Mouse (Mus musculus) embryonic facial prominence, embryonic 11.5 days (tissue): ENCODE measurements around the gene Osbpl8. TPM values are rescaled to one million over a fixed set of nuclear protein-coding genes. Genes with fewer than 3 reads are reported as not detected.

Source experiments
- ATAC-seq: fragments of 200-750 bp; cut with Nextera tagmentation; replicated peaks from 2 replicates; pipeline ENCODE4 v1.8.0; 2017; ENCODE audit warnings: low read depth; ENCODE audit not compliant: insufficient number of reproducible peaks, low FRiP score, low TSS enrichment
- DNase-seq: peaks from one replicate; pipeline ENCODE4 v3.0.0-alpha.2; 2015; ENCODE audit warnings: low spot score
- H3K27ac ChIP-seq: fragments of 300-500 bp; sonication (generic); replicated peaks from 2 replicates; pipeline ENCODE4 v1.5.1; 2014; ENCODE audit warnings: mild to moderate bottlenecking, low read depth, low read length, control low read depth
- H3K27me3 ChIP-seq: fragments of 300-500 bp; sonication (generic); 2 replicates; pipeline ENCODE4 v1.6.1; 2014; ENCODE audit warnings: mild to moderate bottlenecking, low read length, moderate library complexity, mixed read lengths; ENCODE audit not compliant: control insufficient read depth, insufficient read depth
- H3K36me3 ChIP-seq: fragments of 300-500 bp; sonication (generic); replicated peaks from 2 replicates; pipeline ENCODE4 v1.6.1; 2014; ENCODE audit warnings: low read depth, mild to moderate bottlenecking, low read length, moderate library complexity, mixed read lengths; ENCODE audit not compliant: control insufficient read depth, insufficient read depth
- H3K4me1 ChIP-seq: fragments of 300-500 bp; sonication (generic); 2 replicates; pipeline ENCODE4 v1.6.1; 2014; ENCODE audit warnings: low read length, mixed read lengths; ENCODE audit not compliant: control insufficient read depth, insufficient read depth
- H3K4me2 ChIP-seq: fragments of 300-500 bp; sonication (generic); 2 replicates; pipeline ENCODE4 v1.6.1; 2014; ENCODE audit warnings: low read depth, mild to moderate bottlenecking, control low read depth, low read length, moderate library complexity
- H3K4me3 ChIP-seq: fragments of 300-500 bp; sonication (generic); 2 replicates; pipeline ENCODE4 v1.5.1; 2014; ENCODE audit warnings: low read depth, low read length, control low read depth
- H3K9ac ChIP-seq: fragments of 300-500 bp; sonication (generic); replicated peaks from 2 replicates; pipeline ENCODE4 v1.6.1; 2014; ENCODE audit warnings: mild to moderate bottlenecking, control low read depth, low read length
- H3K9me3 ChIP-seq: fragments of 300-500 bp; sonication (generic); replicated peaks from 2 replicates; pipeline ENCODE4 v1.6.1; 2016; ENCODE audit warnings: mild to moderate bottlenecking, low read length, inconsistent platforms, mixed read lengths; ENCODE audit not compliant: control insufficient read depth
- WGBS: fragments of 180-500 bp; shearing (Covaris S2); extraction: QIAGEN DNeasy Blood & Tissue Kit; methylation state at CpG from one replicate; pipeline ENCODE4 v1.1.7; 2014; 5-methylcytosine and 5-hydroxymethylcytosine counted together
- polyA plus RNA-seq: library from polyadenylated mRNA; unstranded; fragments of >200 nt; fragmentation: Nextera tagmentation; extraction: Ambion mirVana; gene quantifications from 2 replicates; pipeline ENCODE4 v1.2.1, GENCODE M21; 2014

Osbpl8 gene
- polyA plus RNA-seq, 1 experiment from 2014 or later, result 9.7 TPM

DNA sequence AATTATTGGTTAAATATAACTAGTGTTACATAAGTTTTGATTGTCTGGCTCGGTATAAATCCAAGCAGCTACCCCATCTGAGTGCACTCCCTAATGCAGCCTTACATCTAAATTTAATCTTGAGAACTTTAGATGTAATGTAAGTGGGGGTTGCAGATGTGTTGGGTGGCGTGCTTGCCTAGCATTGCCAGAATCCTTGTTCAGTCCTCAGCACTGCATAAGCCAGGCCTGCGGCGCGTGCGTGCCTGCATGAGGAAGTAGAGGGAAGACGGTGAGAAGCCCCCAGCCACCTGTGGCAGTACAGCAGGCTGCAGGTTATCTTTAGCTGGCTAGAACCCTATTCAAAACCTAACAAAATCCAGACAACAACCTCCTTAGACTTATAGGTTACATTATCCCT, 13.5 kb downstream of the Osbpl8 start:
- Histone ChIP-seq H3K9me3 (no peaks in the 10 kb centered on the region), H3K9ac (no peak overlapping the region), H3K4me1 (no peaks in the 10 kb centered on the region), H3K36me3 (no peaks in the 10 kb centered on the region), H3K4me2 (no peak overlapping the region), H3K27ac (no peak overlapping the region), H3K27me3 (no peaks in the 10 kb centered on the region), H3K4me3 (no peak overlapping the region)
- ATAC-seq (no peak), DNase-seq (no peak)
- 92% methylated on average over 7 of the region's 7 CpGs for WGBS

GRCm38 (mm10) chr10:111180633-111181032, 16.1 kb downstream of the Osbpl8 start:
- H3K9ac ChIP-seq, result no peak overlapping the region
- no peak overlapping the region for H3K27ac ChIP-seq
- H3K9me3 ChIP-seq, result no peaks in the 10 kb centered on the region
- H3K4me3 ChIP-seq, result no peak overlapping the region
- H3K4me1 ChIP-seq, result no peaks in the 10 kb centered on the region
- 0 out of 2 replicates have a peak, but pooled peaks have one; percentile 20 for ATAC-seq
- H3K36me3 ChIP-seq, result no peaks in the 10 kb centered on the region
- WGBS, result 41% methylated on average over 3 of the region's 3 CpGs
- H3K27me3 ChIP-seq, result no peaks in the 10 kb centered on the region
- H3K4me2 ChIP-seq, result no peak overlapping the region
- peak; percentile 25 for DNase-seq

DNA sequence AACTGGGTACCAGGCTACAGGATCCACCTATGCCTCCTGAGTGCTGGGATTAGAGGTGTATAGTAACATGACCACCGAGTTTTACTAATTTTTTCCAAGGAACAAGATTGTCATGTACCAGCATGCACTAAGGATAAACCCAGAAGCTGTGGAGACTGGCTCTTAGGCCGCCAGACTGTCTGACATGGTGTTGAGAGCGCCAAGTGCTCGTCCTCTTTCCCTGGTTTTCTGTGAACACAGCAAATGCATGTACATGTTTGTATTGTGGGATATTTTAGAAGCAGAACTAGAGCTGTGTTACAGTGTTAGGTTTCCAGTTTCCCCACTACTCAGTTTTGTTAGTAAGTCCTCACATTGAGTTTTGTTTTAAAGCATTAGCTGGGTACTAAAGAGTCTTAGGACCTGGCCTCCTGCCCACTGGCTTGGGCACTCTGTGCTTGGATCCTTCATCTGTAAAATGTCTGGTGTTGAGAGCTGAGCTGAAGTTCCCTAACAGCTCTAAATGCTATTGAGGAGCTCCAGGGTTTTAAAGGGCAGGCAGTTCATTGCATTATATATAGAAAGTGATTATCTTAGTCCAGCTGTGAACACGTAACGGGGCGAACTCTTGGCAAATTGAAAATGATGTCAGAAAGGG, 19.2 kb downstream of the Osbpl8 start:
- no peaks in the 10 kb centered on the region for H3K9me3 ChIP-seq
- H3K9ac ChIP-seq, result no peak overlapping the region
- no peaks in the 10 kb centered on the region for H3K27me3 ChIP-seq
- H3K36me3 ChIP-seq, result no peaks in the 10 kb centered on the region
- ATAC-seq (no peak), DNase-seq (no peak)
- WGBS, result 78% methylated on average over 7 of the region's 7 CpGs
- no peak overlapping the region for H3K4me3 ChIP-seq
- H3K4me2 ChIP-seq, result no peak overlapping the region
- H3K27ac ChIP-seq, result no peak overlapping the region
- no peaks in the 10 kb centered on the region for H3K4me1 ChIP-seq

DNA sequence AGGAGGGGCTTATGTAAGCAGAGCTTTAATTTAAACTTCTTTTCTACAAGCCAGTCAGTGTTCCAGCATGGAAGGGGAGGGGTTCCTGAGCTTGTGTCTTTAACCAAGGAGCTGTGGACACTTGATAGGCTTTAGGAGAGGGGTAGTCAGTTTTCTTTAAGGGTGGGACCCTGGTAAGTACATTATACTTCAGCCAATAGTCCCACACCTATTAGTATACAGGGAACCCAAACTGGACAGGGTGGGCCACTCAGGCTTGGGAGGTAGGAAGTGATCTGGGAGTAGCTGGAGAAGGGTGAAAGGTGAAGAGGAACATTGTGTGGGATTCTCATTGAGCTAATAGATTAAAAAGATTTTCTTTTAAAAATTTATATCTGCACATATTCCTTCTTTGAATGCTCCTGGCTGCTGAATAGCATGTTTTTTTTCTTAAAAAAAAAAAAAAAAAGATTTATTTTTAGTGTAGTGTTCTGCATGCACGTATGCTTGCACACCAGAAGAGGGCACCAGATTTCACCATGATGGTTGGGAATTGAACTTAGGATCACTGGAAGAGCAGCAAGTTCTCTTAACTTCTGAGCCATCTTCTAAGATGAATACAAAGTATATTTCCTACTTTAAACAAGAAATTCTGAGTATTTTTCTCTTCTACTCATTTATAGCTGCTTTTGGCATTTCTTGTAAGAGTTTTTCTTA, 21.2 kb downstream of the Osbpl8 start:
- Histone ChIP-seq H3K27ac (no peak overlapping the region), H3K9ac (no peak overlapping the region), H3K27me3 (no peaks in the 10 kb centered on the region), H3K4me1 (no peaks in the 10 kb centered on the region), H3K4me3 (no peak overlapping the region), H3K4me2 (no peak overlapping the region), H3K9me3 (no peaks in the 10 kb centered on the region), H3K36me3 (no peaks in the 10 kb centered on the region)
- DNase-seq, result no peak
- no peak for ATAC-seq
- 90% methylated on average over 1 of the region's 1 CpGs for WGBS

DNA sequence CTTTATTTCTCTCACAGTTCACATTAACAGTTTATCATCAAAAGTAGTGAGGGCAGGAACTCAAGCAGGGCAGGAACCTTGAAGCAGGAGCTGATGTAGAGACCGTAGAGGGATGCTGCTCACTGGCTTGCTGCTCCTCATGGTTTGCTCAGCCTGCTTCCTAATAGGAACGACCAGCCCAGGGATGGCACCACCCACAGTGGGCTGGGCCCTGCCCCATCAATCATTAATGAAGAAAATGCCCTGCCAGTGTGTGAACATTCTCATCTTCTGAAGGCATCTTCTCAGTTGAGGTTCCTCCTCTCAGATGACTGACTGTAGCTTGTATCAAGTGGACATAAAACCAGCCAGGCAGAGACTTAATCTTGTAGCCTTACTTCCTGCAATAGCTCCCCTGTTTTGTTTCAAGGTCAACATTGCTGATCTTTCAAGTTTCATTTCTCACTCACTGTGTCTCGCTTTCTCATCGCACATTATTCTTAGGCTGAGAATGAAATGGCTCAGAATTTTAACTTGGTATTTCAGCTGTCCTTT, 24.5 kb downstream of the Osbpl8 start:
- Histone ChIP-seq H3K4me1 (no peaks in the 10 kb centered on the region), H3K36me3 (no peaks in the 10 kb centered on the region), H3K27ac (no peak overlapping the region), H3K9me3 (no peaks in the 10 kb centered on the region), H3K9ac (no peak overlapping the region), H3K27me3 (no peaks in the 10 kb centered on the region), H3K4me2 (no peak overlapping the region), H3K4me3 (no peak overlapping the region)
- WGBS, result 86% methylated on average over 4 of the region's 4 CpGs
- DNase-seq, result no peak
- no peak for ATAC-seq

DNA sequence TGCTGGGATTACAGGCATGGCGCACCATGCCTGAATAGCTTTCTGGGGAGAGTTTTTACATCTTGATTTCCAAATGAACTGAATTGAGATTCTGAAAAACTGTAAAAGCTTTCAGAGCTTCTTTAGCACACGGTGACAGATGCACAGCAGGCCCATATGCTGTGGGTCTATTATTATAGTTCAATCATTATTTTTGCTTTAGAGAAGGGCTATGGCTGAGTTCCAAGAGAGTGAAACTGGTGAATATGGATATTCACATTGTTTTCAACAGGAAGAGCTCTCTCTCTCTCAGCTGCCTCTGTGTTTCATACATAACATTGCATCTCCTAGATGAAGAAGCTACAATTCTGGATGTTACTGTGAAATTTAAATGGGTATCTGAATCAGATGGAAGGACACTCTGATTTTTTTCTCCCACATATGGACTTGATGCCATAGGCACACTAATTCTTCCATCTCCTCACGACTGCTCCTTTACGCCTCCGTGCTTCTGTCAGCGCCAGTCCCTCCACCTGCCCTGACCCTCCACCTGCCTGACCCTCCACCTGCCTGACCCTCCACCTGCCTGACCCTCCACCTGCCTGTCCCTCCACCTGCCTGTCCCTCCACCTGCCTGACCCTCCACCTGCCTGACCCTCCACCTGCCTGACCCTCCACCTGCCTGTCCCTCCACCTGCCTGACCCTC, 25.7 kb downstream of the Osbpl8 start:
- WGBS, result 93% methylated on average over 6 of the region's 6 CpGs
- Histone ChIP-seq H3K4me1 (no peaks in the 10 kb centered on the region), H3K9ac (no peak overlapping the region), H3K27me3 (no peaks in the 10 kb centered on the region), H3K36me3 (no peaks in the 10 kb centered on the region), H3K9me3 (no peaks in the 10 kb centered on the region), H3K4me2 (no peak overlapping the region), H3K4me3 (no peak overlapping the region), H3K27ac (no peak overlapping the region)
- ATAC-seq (no peak), DNase-seq (no peak)

- WGBS, result 74% methylated on average over 4 of the region's 4 CpGs
- Histone ChIP-seq H3K9ac (no peak overlapping the region), H3K27ac (no peak overlapping the region)
Measured at GRCm38 (mm10) chr10:111193536-111193935, 29.0 kb downstream of the Osbpl8 start.

GRCm38 (mm10) chr10:111196191-111196590, 31.6 kb downstream of the Osbpl8 start:
- H3K36me3 ChIP-seq, result no peaks in the 10 kb centered on the region
- no peak overlapping the region for H3K9ac ChIP-seq
- no peaks in the 10 kb centered on the region for H3K9me3 ChIP-seq
- H3K4me3 ChIP-seq, result no peak overlapping the region
- no peaks in the 10 kb centered on the region for H3K27me3 ChIP-seq
- ATAC-seq (no peak), DNase-seq (no peak)
- WGBS, result 95% methylated on average over 2 of the region's 2 CpGs
- no peak overlapping the region for H3K4me2 ChIP-seq
- no peak overlapping the region for H3K27ac ChIP-seq
- no peaks in the 10 kb centered on the region for H3K4me1 ChIP-seq

More at GRCm38 (mm10) chr10:111193536-111193935, 29.0 kb downstream of the Osbpl8 start:
- no peak for DNase-seq
- H3K4me1 ChIP-seq, result no peaks in the 10 kb centered on the region
- no peaks in the 10 kb centered on the region for H3K36me3 ChIP-seq
- no peak for ATAC-seq
- no peaks in the 10 kb centered on the region for H3K9me3 ChIP-seq
- no peak overlapping the region for H3K4me3 ChIP-seq
- H3K4me2 ChIP-seq, result no peak overlapping the region
- H3K27me3 ChIP-seq, result no peaks in the 10 kb centered on the region
